Mouse (Mus musculus) thymus, postnatal 36 days (tissue): ENCODE measurements around the gene Npas1.

ENCODE experiments used
- DNase-seq, 2 experiments: peaks; one replicate each; pipeline ENCODE4 v3.0.0; 2022; ENCODE audit warnings: mixed read lengths in 2 of 2

Npas1 gene

GRCm38 (mm10) chr7:16415426-16415825 is 62.1 kb downstream of the Npas1 start:
- DNase-seq, result no peak

GRCm38 (mm10) chr7:16412930-16413329 is 64.6 kb downstream of the Npas1 start:
- DNase-seq, result no peak

DNA sequence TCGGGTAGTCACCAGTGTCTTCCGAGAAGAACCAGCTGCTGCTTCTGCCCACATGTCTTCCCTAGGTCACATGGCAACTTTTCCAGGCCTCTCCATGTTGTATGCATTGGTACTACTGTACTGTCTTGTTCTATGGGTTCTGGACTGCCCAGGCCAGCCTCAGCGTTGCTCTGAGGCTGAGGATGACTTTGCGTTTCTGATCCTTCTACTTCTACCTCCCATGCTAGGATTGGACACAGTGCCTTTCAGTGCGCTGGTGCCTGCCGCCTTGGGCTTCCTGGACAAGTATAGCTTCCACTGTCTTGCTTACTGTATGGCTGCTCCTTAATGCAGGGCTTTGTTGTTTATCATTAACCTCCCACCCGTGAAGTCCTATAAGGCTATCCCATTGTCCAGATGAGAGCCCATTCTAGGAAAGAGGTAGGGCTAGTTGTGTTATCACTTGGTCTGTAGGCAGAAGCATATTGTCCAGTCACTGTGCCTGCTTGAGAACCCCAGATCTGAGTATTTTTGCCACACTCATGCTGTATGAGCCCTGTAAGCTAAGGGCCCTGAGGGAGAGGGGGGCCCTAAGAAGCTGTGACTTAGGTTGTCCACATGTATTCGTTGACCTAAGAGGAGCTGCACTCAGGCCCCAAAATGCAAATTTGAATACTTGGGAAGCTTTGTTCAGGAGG is 65.2 kb downstream of the Npas1 start:
- DNase-seq, result no peak

DNA sequence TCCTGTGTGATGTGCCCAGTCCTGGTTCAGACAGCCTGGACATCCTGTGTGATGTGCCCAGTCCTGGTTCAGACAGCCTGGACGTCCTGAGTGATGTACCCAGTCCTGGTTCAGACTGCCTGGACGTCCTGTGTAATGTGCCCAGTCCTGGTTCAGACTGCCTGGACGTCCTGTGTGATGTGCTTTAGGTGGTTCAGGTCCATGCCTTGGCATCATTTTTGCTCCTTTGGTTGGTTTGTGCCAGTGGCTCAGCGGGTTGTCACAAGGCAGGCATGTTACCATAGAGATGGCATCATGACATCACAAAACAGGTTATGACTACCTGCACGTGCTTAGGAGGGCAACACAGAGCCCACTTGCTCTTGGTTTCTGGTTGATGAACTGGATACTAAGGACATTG is 66.4 kb downstream of the Npas1 start:
- no peak for DNase-seq

DNA sequence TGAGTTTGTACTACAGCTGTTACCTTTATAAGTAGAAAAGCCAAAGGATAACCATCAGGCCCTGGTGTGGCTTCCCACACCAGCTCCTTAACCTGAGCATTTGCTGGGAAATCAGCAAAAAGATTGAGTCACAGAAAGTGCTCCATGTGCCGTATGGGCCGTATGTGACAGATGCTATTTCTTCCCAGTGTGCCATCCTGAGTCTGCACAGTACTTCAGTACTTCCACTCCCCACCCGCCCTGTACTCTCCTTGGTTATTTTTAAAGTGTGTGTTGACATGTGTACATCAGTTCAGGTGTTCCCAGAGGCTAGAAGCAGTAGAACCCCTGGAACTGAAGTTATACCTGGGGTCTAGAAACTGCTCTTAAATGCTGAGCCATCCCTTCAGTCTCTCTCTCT is 70.5 kb downstream of the Npas1 start:
- DNase-seq, result no peak
